Mouse (Mus musculus): Measurements from ENCODE around the gene Rab36. TPM values are rescaled to one million over a fixed set of nuclear protein-coding genes. Genes with fewer than 3 reads are reported as not detected.

The Rab36 gene
- polyA plus RNA-seq, 1 experiment from 2014 or later: 1.9 TPM

- no peaks in the 10 kb centered on the region for H3K36me3 ChIP-seq (ENCODE audit: control insufficient read depth, insufficient read depth, low read length)
- H3K4me1 ChIP-seq (replicated peaks; ENCODE audit: control insufficient read depth, insufficient read depth): no peaks in the 10 kb centered on the region
- H3K4me3 ChIP-seq (ENCODE audit: low read depth, low read length): no peak overlapping the region
- no peaks in the 10 kb centered on the region for H3K9me3 ChIP-seq (ENCODE audit: control insufficient read depth, low read length)
- ATAC-seq (ENCODE audit: low FRiP score, low TSS enrichment) (no peak), DNase-seq (ENCODE audit: low spot score) (no peak)
- no peaks in the 10 kb centered on the region for H3K27me3 ChIP-seq (ENCODE audit: control insufficient read depth, insufficient read depth, low read length)
- TF ChIP-seq CTCF (IDR thresholded peaks at IDR 0.05; ENCODE audit: low read depth) (no peak), EP300 (optimal IDR thresholded peaks at IDR 0.05) (no peak)
- H3K9ac ChIP-seq (ENCODE audit: low read length): no peak overlapping the region
- H3K27ac ChIP-seq (replicated peaks): no peak overlapping the region
- 88% methylated on average over 4 of the region's 4 CpGs for WGBS
- no peak overlapping the region for H3K4me2 ChIP-seq (replicated peaks; ENCODE audit: low read depth)
These were observed 20.4 kb upstream of the Rab36 start for GRCm38 (mm10) chr10:75016481-75016880.

GRCm38 (mm10) chr10:75020271-75020670 is 16.6 kb upstream of the Rab36 start:
- TF ChIP-seq CTCF (IDR thresholded peaks at IDR 0.05; ENCODE audit: low read depth) (no peak), EP300 (optimal IDR thresholded peaks at IDR 0.05) (no peak)
- H3K4me2 ChIP-seq (replicated peaks; ENCODE audit: low read depth): no peak overlapping the region
- H3K4me1 ChIP-seq (replicated peaks; ENCODE audit: control insufficient read depth, insufficient read depth): no peaks in the 10 kb centered on the region
- DNase-seq (ENCODE audit: low spot score) (no peak), ATAC-seq (ENCODE audit: low FRiP score, low TSS enrichment) (no peak)
- H3K9me3 ChIP-seq (ENCODE audit: control insufficient read depth, low read length): no peaks in the 10 kb centered on the region
- WGBS: 17% methylated on average over 2 of the region's 2 CpGs
- H3K4me3 ChIP-seq (ENCODE audit: low read depth, low read length): no peak overlapping the region
- H3K27me3 ChIP-seq (ENCODE audit: control insufficient read depth, insufficient read depth, low read length): no peaks in the 10 kb centered on the region
- no peak overlapping the region for H3K9ac ChIP-seq (ENCODE audit: low read length)
- H3K36me3 ChIP-seq (ENCODE audit: control insufficient read depth, insufficient read depth, low read length): no peaks in the 10 kb centered on the region
- no peak overlapping the region for H3K27ac ChIP-seq (replicated peaks)

GRCm38 (mm10) chr10:75021138-75021537 is 15.7 kb upstream of the Rab36 start:
- Histone ChIP-seq H3K4me2 (replicated peaks; ENCODE audit: low read depth) (no peak overlapping the region), H3K27me3 (ENCODE audit: control insufficient read depth, insufficient read depth, low read length) (no peaks in the 10 kb centered on the region), H3K4me1 (replicated peaks; ENCODE audit: control insufficient read depth, insufficient read depth) (no peaks in the 10 kb centered on the region), H3K27ac (replicated peaks) (no peak overlapping the region), H3K4me3 (ENCODE audit: low read depth, low read length) (no peak overlapping the region), H3K36me3 (ENCODE audit: control insufficient read depth, insufficient read depth, low read length) (no peaks in the 10 kb centered on the region), H3K9me3 (ENCODE audit: control insufficient read depth, low read length) (no peaks in the 10 kb centered on the region), H3K9ac (ENCODE audit: low read length) (no peak overlapping the region)
- WGBS: 21% methylated on average over 6 of the region's 6 CpGs
- TF ChIP-seq EP300 (optimal IDR thresholded peaks at IDR 0.05) (no peak), CTCF (IDR thresholded peaks at IDR 0.05; ENCODE audit: low read depth) (peak; percentile 93)
- ATAC-seq (ENCODE audit: low FRiP score, low TSS enrichment) (0 out of 2 replicates have a peak, but pooled peaks have one; percentile 39), DNase-seq (ENCODE audit: low spot score) (peak; percentile 76)

- TF ChIP-seq EP300 (optimal IDR thresholded peaks at IDR 0.05) (no peak), CTCF (IDR thresholded peaks at IDR 0.05; ENCODE audit: low read depth) (no peak)
- Histone ChIP-seq H3K4me1 (replicated peaks; ENCODE audit: control insufficient read depth, insufficient read depth) (no peaks in the 10 kb centered on the region), H3K4me3 (ENCODE audit: low read depth, low read length) (no peak overlapping the region), H3K9ac (ENCODE audit: low read length) (no peak overlapping the region), H3K27me3 (ENCODE audit: control insufficient read depth, insufficient read depth, low read length) (no peaks in the 10 kb centered on the region), H3K4me2 (replicated peaks; ENCODE audit: low read depth) (no peak overlapping the region), H3K9me3 (ENCODE audit: control insufficient read depth, low read length) (no peaks in the 10 kb centered on the region), H3K27ac (replicated peaks) (no peak overlapping the region), H3K36me3 (ENCODE audit: control insufficient read depth, insufficient read depth, low read length) (no peaks in the 10 kb centered on the region)
- DNase-seq (ENCODE audit: low spot score) (no peak), ATAC-seq (ENCODE audit: low FRiP score, low TSS enrichment) (no peak)
- WGBS: 67% methylated on average over 8 of the region's 8 CpGs
These were observed 10.4 kb upstream of the Rab36 start for GRCm38 (mm10) chr10:75026491-75026890.

GRCm38 (mm10) chr10:75028743-75029142 is 8.1 kb upstream of the Rab36 start:
- H3K36me3 ChIP-seq (ENCODE audit: control insufficient read depth, insufficient read depth, low read length): no peaks in the 10 kb centered on the region
- no peak overlapping the region for H3K4me3 ChIP-seq (ENCODE audit: low read depth, low read length)
- H3K4me1 ChIP-seq (replicated peaks; ENCODE audit: control insufficient read depth, insufficient read depth): no peaks in the 10 kb centered on the region
- H3K9ac ChIP-seq (ENCODE audit: low read length): no peak overlapping the region
- no peak overlapping the region for H3K27ac ChIP-seq (replicated peaks)
- DNase-seq (ENCODE audit: low spot score) (no peak), ATAC-seq (ENCODE audit: low FRiP score, low TSS enrichment) (no peak)
- no peaks in the 10 kb centered on the region for H3K9me3 ChIP-seq (ENCODE audit: control insufficient read depth, low read length)
- 80% methylated on average over 8 of the region's 8 CpGs for WGBS
- TF ChIP-seq EP300 (optimal IDR thresholded peaks at IDR 0.05) (no peak), CTCF (IDR thresholded peaks at IDR 0.05; ENCODE audit: low read depth) (no peak)
- no peak overlapping the region for H3K4me2 ChIP-seq (replicated peaks; ENCODE audit: low read depth)
- H3K27me3 ChIP-seq (ENCODE audit: control insufficient read depth, insufficient read depth, low read length): no peaks in the 10 kb centered on the region

GRCm38 (mm10) chr10:75029677-75030076 is 7.2 kb upstream of the Rab36 start:
- 91% methylated on average over 3 of the region's 3 CpGs for WGBS
- ATAC-seq (ENCODE audit: low FRiP score, low TSS enrichment) (no peak), DNase-seq (ENCODE audit: low spot score) (no peak)
- TF ChIP-seq EP300 (optimal IDR thresholded peaks at IDR 0.05): no peak
- no peak for TF ChIP-seq CTCF (IDR thresholded peaks at IDR 0.05; ENCODE audit: low read depth)
- no peak overlapping the region for H3K27ac ChIP-seq (replicated peaks)
- H3K4me2 ChIP-seq (replicated peaks; ENCODE audit: low read depth): no peak overlapping the region
- H3K9me3 ChIP-seq (ENCODE audit: control insufficient read depth, low read length): no peaks in the 10 kb centered on the region
- no peaks in the 10 kb centered on the region for H3K4me1 ChIP-seq (replicated peaks; ENCODE audit: control insufficient read depth, insufficient read depth)
- H3K36me3 ChIP-seq (ENCODE audit: control insufficient read depth, insufficient read depth, low read length): no peaks in the 10 kb centered on the region
- H3K9ac ChIP-seq (ENCODE audit: low read length): no peak overlapping the region
- no peaks in the 10 kb centered on the region for H3K27me3 ChIP-seq (ENCODE audit: control insufficient read depth, insufficient read depth, low read length)
- H3K4me3 ChIP-seq (ENCODE audit: low read depth, low read length): no peak overlapping the region

Measured in stomach, postnatal 0 days (tissue).